Mouse (Mus musculus): ENCODE measurements at regions not wholly inside any gene's neighbourhood (a gene's known extent, or its start where the extent isn't known, plus 50 kb on each side); places are given as distances from the start of the nearest gene placed in this dataset.

GRCm38 (mm10) chr8:6577868-6578634, 1472.9 kb upstream of the Slc10a2 start:
- no peak for DNase-seq

- DNase-seq: no peak
Measured at GRCm38 (mm10) chr8:6575241-6575640, 1470.1 kb upstream of the Slc10a2 start.

GRCm38 (mm10) chr8:6573492-6573891, 1468.3 kb upstream of the Slc10a2 start:
- DNase-seq: no peak

- DNase-seq: peak; percentile 77
Measured at GRCm38 (mm10) chr8:6572066-6572665, 1467.0 kb upstream of the Slc10a2 start.

- no peak for DNase-seq
Measured at GRCm38 (mm10) chr8:6550965-6551364, 1445.8 kb upstream of the Slc10a2 start.

GRCm38 (mm10) chr8:6527171-6527570, 1422.0 kb upstream of the Slc10a2 start:
- no peak for DNase-seq

GRCm38 (mm10) chr8:6515882-6516682, 1410.9 kb upstream of the Slc10a2 start:
- DNase-seq: no peak

GRCm38 (mm10) chr8:6492453-6492852, 1387.3 kb upstream of the Slc10a2 start:
- peak; percentile 8 for DNase-seq

- DNase-seq: no peak
Measured at GRCm38 (mm10) chr8:6481966-6482365, 1376.8 kb upstream of the Slc10a2 start.

GRCm38 (mm10) chr8:6471089-6471488, 1365.9 kb upstream of the Slc10a2 start:
- no peak for DNase-seq

GRCm38 (mm10) chr8:6456553-6457180, 1351.5 kb upstream of the Slc10a2 start:
- DNase-seq: no peak

- no peak for DNase-seq
Measured at GRCm38 (mm10) chr8:6448301-6448700, 1343.2 kb upstream of the Slc10a2 start.

- DNase-seq: no peak
Measured at GRCm38 (mm10) chr8:6439069-6439468, 1333.9 kb upstream of the Slc10a2 start.

Measured in right cerebral cortex, postnatal 25 days (tissue).